Mouse (Mus musculus): ENCODE measurements around the gene Cdc14b.

DNA sequence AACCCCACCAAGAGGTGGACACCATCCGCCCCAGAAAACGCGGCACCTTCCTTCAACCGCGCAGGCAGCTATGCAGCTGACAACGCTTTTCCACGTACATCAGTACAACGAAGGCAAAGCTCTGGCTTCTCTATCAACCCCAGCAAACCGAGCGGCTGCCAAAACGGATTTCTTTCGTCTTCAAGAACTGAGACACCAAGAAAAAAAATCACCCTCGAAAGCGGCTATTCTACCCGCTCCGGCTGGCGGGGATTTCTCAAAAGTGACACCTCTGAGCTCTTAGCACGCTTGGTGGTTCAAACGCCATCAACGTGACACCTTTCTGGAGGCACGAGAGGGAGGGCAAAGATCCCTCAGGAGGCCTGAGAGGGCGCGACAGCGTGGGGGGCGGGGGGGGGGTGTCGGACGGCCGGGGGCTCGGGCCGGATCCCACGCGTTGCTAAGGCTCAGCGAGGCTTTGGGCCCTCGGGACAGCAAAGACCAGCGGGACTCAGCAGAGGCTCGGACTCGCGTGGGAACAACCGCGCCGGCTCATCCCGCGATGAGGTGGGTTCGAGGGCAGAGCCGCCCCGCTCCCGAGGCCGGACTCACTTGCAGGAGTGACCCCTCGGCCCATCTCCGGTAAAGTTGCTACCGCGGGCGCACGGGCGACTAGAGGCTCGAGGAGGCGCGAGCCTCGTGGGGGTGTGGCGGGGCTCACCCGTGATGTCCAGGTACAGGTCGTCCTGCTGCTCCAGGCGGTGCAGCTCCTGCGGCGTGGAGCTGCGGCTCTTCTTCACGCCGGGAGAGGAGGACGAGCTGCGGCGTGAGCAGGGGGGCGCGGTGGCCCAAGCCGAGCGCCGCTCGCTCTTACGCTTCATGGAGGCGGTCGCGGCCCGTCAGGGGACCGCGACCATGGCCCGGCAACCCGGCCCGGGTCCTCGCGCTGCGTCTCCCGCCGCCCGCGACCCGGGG lies 922 bp downstream of the Cdc14b start:
- TF ChIP-seq MYOG (IDR thresholded peaks at IDR 0.05; ENCODE audit: control insufficient read depth in 1 of 3, insufficient read depth in 1 of 3, insufficient read length in 2 of 3, low read depth in 2 of 3) (peak in 1 of 3 experiments; percentile 14), POLR2A (IDR thresholded peaks at IDR 0.05; ENCODE audit: insufficient read length, low read depth) (no peak), REST (IDR thresholded peaks at IDR 0.05; ENCODE audit: insufficient read depth, insufficient read length) (no peak), E2F4 (IDR thresholded peaks at IDR 0.05; ENCODE audit: insufficient read depth) (no peak), MAX (IDR thresholded peaks at IDR 0.05; ENCODE audit: low read depth) (no peak), SRF (IDR thresholded peaks at IDR 0.05; ENCODE audit: control insufficient read depth, insufficient read length, low read depth) (no peak)
